Mouse (Mus musculus) neural tube, embryonic 13.5 days (tissue): ENCODE measurements at regions not wholly inside any gene's neighbourhood (a gene's known extent, or its start where the extent isn't known, plus 50 kb on each side); places are given as distances from the start of the nearest gene placed in this dataset.

ENCODE experiments used
- ATAC-seq: fragments of 200-750 bp; cut with Nextera tagmentation; 2 replicates; pipeline ENCODE4 v1.8.0; 2017; ENCODE audit warnings: low read depth, mild to moderate bottlenecking, moderate TSS enrichment, moderate library complexity
- H3K27ac ChIP-seq: fragments of 300-500 bp; sonication (generic); replicated peaks from 2 replicates; pipeline ENCODE4 v1.5.1; 2015; ENCODE audit warnings: moderate library complexity, mild to moderate bottlenecking, inconsistent platforms
- H3K27me3 ChIP-seq: fragments of 300-500 bp; sonication (generic); 2 replicates; pipeline ENCODE4 v1.6.1; 2015; ENCODE audit warnings: mild to moderate bottlenecking, inconsistent platforms
- H3K36me3 ChIP-seq: fragments of 300-500 bp; sonication (generic); 2 replicates; pipeline ENCODE4 v1.6.1; 2015; ENCODE audit warnings: mild to moderate bottlenecking, inconsistent platforms
- H3K4me1 ChIP-seq: fragments of 300-500 bp; sonication (generic); replicated peaks from 2 replicates; pipeline ENCODE4 v1.6.1; 2015; ENCODE audit warnings: inconsistent platforms
- H3K4me2 ChIP-seq: fragments of 300-500 bp; sonication (generic); 2 replicates; pipeline ENCODE4 v1.6.1; 2015; ENCODE audit warnings: inconsistent platforms, mild to moderate bottlenecking, moderate library complexity
- H3K4me3 ChIP-seq: fragments of 300-500 bp; sonication (generic); 2 replicates; pipeline ENCODE4 v1.5.1; 2015; ENCODE audit warnings: mild to moderate bottlenecking, inconsistent platforms
- H3K9ac ChIP-seq: fragments of 300-500 bp; sonication (generic); 2 replicates; pipeline ENCODE4 v1.6.1; 2015; ENCODE audit warnings: moderate library complexity, mild to moderate bottlenecking, inconsistent platforms
- H3K9me3 ChIP-seq: fragments of 300-500 bp; sonication (generic); 2 replicates; pipeline ENCODE4 v1.6.1; 2016; ENCODE audit warnings: inconsistent platforms
- WGBS: fragments of 180-500 bp; shearing (Covaris S2); methylation state at CpG from one replicate; pipeline ENCODE4 v1.1.7; 2015; 5-methylcytosine and 5-hydroxymethylcytosine counted together

DNA sequence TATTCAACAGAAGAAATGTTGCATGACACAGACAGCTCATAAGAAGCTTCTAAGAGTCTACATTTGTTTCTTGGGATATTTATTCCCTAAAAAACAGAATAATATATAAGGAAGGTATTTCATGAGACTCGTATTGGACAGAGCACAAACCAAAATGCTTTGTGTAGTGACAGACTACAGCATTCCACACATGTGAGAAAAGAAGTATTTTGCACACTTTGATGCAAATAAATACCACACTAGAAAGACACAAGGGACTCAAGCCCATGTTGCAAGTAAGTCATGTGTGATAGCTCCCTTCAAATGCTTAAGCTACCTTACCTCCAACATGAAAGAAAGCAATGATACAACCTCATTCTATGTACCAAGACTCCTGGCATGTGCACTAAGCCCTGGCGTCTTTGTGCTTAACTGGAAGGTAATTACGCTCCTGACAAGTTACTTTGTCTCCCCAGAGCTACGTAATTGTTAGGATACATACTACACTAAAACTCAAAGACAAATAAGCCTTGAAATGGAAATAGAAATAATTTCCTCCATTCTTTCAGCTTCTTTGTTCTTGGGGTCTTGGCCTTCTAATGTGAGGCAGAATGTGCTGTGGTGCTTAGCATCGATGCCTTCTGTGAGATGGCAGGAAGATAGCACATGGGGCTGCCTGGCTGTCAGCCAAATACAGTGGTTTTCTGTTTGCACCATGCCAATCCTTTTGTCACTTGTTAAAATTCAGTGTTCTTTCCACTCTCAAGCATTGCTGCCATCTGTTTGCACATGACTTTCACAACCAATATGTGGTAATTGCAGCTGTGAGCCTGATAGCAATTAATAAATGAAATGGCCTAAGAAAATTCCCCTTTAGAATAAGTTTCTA, 1214.4 kb upstream of the Igfbp7 start:
- ATAC-seq, result peak; percentile 92
- Histone ChIP-seq H3K4me2 (no peak overlapping the region), H3K9me3 (no peaks in the 10 kb centered on the region), H3K4me1 (peaks cover 7% of the 10 kb centered on the region; the same call in 1 of the 2 replicates), H3K27ac (peak overlapping the region; percentile 67), H3K4me3 (no peak overlapping the region), H3K36me3 (no peaks in the 10 kb centered on the region), H3K27me3 (no peaks in the 10 kb centered on the region), H3K9ac (no peak overlapping the region)
- 52% methylated on average over 5 of the region's 5 CpGs for WGBS

DNA sequence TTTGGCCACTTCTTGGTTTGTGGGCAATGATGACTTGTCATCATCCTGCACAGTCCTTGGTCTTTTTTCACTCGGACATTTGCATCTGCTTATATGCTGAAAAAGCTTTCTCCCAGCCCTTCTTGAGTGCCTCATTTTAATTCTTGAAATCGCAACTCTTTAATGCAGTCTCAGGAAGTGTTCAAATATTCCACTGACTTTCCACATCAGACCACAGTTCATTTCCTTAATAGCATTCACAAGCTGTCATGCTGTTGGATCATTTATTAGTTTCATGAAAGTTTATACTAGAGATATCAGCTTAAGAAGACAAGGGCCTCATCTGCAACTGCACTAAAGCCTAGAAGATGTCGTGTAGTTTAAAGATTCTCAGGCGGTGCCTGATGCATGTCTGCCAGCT, 1200.5 kb upstream of the Igfbp7 start:
- H3K9me3 ChIP-seq, result no peaks in the 10 kb centered on the region
- no peak overlapping the region for H3K9ac ChIP-seq
- H3K4me1 ChIP-seq, result no peaks in the 10 kb centered on the region
- no peak overlapping the region for H3K4me3 ChIP-seq
- H3K27ac ChIP-seq, result no peak overlapping the region
- H3K4me2 ChIP-seq, result no peak overlapping the region
- no peaks in the 10 kb centered on the region for H3K36me3 ChIP-seq
- 88% methylated on average over 4 of the region's 4 CpGs for WGBS
- ATAC-seq, result no peak
- no peaks in the 10 kb centered on the region for H3K27me3 ChIP-seq

DNA sequence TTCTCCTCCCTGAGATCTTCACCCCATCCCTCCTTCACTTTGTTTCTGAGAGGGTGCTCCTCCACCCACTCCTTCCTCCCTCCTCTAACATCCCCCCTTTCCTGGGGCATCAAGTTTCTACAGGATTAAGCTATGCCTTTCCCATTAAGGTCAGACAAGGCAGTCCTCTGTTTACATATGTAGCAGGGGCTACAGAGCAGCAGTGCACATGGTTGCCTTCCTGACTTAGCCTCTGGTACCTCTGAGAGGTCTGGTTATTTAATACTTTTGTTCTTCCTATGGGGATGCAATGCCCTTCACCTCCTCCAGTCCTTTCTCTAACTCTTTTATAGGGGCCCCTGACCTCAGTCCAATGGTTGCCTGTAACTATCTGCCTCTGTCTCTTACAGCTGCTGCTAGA, 1194.8 kb upstream of the Igfbp7 start:
- ATAC-seq, result no peak
- Histone ChIP-seq H3K9ac (no peak overlapping the region), H3K27me3 (no peaks in the 10 kb centered on the region), H3K9me3 (no peaks in the 10 kb centered on the region), H3K36me3 (no peaks in the 10 kb centered on the region), H3K27ac (no peak overlapping the region), H3K4me3 (no peak overlapping the region), H3K4me2 (no peak overlapping the region), H3K4me1 (no peaks in the 10 kb centered on the region)

DNA sequence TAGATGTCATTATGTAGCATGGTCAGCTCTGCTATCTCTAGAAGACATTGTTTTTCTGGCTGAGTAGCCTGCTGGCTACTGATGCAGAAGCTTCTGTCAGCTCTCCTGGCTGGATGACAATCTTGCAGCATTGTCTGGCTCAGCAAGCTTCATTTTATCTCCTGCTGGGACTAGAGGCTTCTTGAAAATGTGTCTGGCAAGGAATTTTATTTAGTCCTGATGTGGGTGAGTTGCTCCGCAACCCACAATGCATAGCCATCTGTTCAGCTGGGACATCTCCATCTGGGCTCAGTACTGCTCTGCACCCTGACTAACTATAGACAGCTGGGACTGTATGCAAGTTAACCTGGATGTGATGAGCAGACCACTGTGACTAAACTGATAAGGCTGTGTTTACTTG, 1177.0 kb upstream of the Igfbp7 start:
- Histone ChIP-seq H3K4me3 (no peak overlapping the region), H3K27ac (no peak overlapping the region), H3K4me2 (no peak overlapping the region), H3K9me3 (no peaks in the 10 kb centered on the region), H3K9ac (no peak overlapping the region), H3K27me3 (no peaks in the 10 kb centered on the region), H3K4me1 (no peaks in the 10 kb centered on the region), H3K36me3 (no peaks in the 10 kb centered on the region)
- 63% methylated on average over 1 of the region's 1 CpGs for WGBS
- peak; percentile 76; the same call in 1 of the 2 replicates for ATAC-seq

DNA sequence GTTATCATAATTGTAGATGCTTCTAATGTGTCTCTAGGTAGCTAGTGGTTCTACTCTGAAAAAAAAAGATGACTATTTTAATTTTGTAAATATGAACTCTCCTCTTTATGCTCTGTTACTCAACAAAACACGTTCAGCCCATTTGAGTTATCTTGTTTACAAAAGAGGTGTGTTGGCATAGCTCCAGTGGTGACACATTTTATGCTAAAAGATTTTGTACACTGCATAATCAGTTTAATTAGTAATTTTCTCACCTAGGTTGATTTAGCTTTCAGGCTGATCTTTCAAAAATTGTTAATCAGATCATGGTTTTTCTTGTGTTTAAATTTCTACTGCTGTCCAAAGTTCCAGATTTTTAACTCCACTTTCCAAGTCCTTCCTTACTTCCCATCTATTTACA, 1149.1 kb upstream of the Igfbp7 start:
- no peaks in the 10 kb centered on the region for H3K27me3 ChIP-seq
- H3K4me3 ChIP-seq, result no peak overlapping the region

DNA sequence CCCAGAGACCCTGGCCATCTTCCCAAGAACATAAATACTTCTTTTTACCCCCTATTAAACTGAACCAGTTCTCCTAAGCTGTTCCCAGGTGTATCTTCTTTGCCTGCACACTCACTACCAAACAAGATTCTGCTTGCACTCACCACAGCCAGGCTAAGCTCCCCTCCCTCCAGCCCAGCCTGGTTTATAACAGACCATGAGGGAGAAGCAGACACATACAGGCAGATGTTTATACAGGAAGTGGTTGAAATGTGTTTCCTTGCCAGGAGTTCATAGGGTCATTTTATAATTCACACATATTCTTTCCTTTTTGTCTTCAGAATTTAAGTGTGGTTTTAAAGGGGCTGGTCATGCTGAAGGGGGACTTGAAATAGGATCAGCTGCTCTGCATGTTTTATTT, 1127.5 kb upstream of the Igfbp7 start:
- Histone ChIP-seq H3K4me2 (no peak overlapping the region), H3K4me3 (no peak overlapping the region), H3K4me1 (no peaks in the 10 kb centered on the region), H3K36me3 (no peaks in the 10 kb centered on the region), H3K27ac (no peak overlapping the region), H3K9me3 (no peaks in the 10 kb centered on the region), H3K9ac (no peak overlapping the region), H3K27me3 (no peaks in the 10 kb centered on the region)
- no peak for ATAC-seq

More for the DNA sequence above, 1149.1 kb upstream of the Igfbp7 start:
- Histone ChIP-seq H3K9ac (no peak overlapping the region), H3K4me2 (no peak overlapping the region), H3K9me3 (no peaks in the 10 kb centered on the region), H3K4me1 (no peaks in the 10 kb centered on the region), H3K36me3 (no peaks in the 10 kb centered on the region), H3K27ac (no peak overlapping the region)
- no peak for ATAC-seq
- 52% methylated on average over 1 of the region's 1 CpGs for WGBS
